Mouse (Mus musculus): ENCODE data around the gene Wdr83.

Wdr83 gene

DNA sequence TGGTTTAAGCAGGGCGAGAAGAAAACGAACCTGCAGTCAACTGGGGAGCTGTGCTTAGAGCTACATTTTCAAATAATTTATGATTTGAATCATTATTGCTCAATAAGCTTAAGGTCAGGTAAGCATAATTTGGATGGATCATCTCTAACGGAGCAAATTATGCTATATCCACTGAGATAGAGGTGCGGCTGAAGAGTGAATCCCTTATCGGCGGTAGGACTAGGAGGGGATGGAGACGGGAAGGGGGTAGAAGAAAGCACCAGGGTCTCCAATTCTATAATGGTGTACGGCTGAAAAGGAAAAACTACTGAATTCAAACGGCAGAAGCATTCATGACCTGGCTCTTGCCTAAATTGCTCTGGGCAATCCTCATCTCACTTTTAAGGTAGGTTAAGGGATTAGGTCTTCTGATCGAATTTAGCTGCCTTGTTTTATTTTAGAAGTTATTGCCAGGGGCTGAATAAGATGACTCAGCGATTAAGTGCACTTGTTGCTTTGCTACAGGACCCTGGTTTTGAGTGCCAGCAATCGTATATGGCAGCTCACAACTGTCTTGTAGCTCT is 45.9 kb downstream of the Wdr83 start:
- in situ Hi-C loops (cut with MboI, MseI) = no loop called here

- in situ Hi-C loops (cut with MboI, MseI) = no loop called here
These were observed 46.3 kb downstream of the Wdr83 start for GRCm38 (mm10) chr8:85034764-85035163.

- in situ Hi-C loops (cut with MboI, MseI) = no loop called here
These were observed 47.2 kb downstream of the Wdr83 start for GRCm38 (mm10) chr8:85033867-85034266.

DNA sequence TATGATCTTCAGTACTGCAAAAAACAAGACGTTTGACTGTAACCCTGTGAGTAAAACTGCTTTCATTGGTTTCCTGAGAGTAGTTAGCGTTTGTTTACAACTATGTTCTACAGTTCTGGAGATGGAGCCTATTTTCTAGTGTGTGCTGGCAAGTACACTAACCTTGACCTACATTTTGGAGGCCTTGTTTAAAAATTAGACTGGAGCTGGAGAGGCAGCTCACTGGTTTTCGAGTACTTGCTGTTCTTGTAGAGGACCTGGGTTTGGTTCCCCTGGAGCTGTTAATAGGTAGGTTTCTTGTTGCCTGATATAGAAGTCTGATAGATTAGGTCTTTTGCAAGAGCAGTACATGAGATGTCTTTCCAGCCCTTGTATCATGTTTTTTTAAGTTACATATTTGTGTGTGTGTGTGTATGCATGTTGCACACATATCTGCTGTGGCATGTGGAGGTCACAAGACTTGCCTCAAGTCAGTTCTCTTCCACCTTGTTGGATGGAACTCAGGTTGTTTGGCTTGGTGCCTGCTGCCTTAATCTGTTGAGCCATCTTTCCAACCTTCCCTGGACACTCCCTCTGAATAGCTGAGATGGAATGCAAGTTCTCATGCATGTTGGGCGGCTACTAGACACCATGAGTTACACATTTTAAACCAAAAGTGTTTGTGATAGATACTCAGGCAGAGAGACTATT is 48.3 kb downstream of the Wdr83 start:
- in situ Hi-C loops (cut with MboI, MseI) = no loop called here

GRCm38 (mm10) chr8:85029271-85029670 is 51.8 kb downstream of the Wdr83 start:
- in situ Hi-C loops (cut with MboI, MseI) = loop anchor here (5.0 kb wide), 1 partner anchor 52 kb away; the partner anchor contains the start of gene Junb

GRCm38 (mm10) chr8:85027922-85028321 is 53.2 kb downstream of the Wdr83 start:
- in situ Hi-C loops (cut with MboI, MseI) = loop anchor here (5.0 kb wide), 1 partner anchor 51 kb away; the partner anchor contains the start of gene Junb

DNA sequence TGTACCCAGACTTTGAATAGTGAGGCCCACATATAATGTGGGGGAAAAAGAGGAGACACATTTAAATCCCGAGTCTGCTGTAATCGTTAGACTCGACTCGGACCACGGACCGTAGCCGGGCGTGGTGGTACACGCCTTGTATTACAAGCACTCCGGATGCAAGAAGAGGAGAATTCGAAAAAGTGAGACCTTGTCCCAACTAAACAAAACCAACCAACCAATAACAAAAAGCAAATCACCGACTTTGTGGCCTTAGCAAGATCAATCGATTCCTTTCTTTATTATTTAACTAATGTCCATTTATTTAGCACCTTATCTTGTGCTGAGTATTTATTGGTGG is 53.6 kb downstream of the Wdr83 start:
- in situ Hi-C loops (cut with MboI, MseI) = loop anchor here (5.0 kb wide), 1 partner anchor 50 kb away; the partner anchor contains the start of gene Junb

DNA sequence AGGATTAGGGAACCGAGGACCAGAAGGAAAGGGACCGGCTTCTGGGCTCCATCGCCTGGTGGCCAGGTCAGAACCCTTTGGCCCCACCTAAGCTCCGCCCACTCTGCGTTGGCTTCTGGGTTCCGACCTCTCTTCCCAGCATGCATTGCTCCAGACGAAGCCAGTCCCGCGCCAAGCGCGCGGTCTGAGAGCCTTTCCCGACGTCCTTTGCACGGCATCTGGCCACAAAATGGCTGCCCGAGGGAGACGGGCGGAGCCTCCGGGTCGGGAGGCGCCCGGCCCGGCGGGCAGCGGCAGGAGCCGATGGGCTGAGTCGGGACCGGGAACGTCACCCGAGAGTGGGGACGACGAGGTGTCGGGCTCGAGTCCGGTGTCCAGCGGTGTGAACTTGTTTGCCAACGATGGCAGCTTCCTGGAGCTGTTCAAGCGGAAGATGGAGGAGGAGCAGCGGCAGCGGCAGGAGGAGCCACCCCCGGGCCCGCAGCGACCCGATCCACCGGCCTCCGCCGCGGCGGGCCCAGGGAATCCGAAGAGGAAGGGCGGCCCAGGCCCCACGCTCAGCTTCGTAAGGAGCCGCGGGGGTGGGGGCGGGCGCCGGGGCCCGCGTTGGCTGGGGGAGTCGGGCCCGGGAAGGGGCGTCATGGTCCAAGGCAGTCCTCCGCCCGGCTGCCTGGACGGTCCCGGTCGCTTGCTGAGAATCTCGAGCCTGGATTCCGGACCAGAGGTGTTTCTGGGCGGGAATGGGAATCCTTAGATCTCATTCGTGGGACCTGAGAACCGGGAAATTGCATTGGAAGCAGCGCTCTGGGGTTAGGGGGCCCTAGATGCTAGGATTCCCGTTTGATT is 54.2 kb downstream of the Wdr83 start, which contains the start of gene Trir:
Trir (plus strand) TSS at position 154 of the 846 bp plus-strand sequence.
- in situ Hi-C loops (cut with MboI, MseI) = loop anchor here (5.0 kb wide), 1 partner anchor 50 kb away; the partner anchor contains the start of gene Junb

GRCm38 (mm10) chr8:85025098-85025932 is 55.8 kb downstream of the Wdr83 start, which contains the start of gene Asna1:
Asna1 (minus strand) TSS chr8:85025281.
- in situ Hi-C loops (cut with MboI, MseI) = loop anchor here (5.0 kb wide), 1 partner anchor 48 kb away; the partner anchor contains the start of gene Junb

All from T-helper 1 cell (primary cell).